Mouse (Mus musculus) ES-E14 (cell line): Measurements from ENCODE around the gene Sesn2.

ENCODE experiments used
- CHD2 ChIP-seq: IDR thresholded peaks from 2 replicates; pipeline ENCODE4 v1.6.1; 2014; ENCODE audit warnings: mild to moderate bottlenecking, low read depth, low read length, inconsistent platforms
- MAFK ChIP-seq: IDR thresholded peaks from 2 replicates; pipeline ENCODE4 v1.6.1; 2014; ENCODE audit warnings: mild to moderate bottlenecking, low read depth, low read length, inconsistent platforms; ENCODE audit not compliant: insufficient read depth
- ZNF384 ChIP-seq: IDR thresholded peaks from 2 replicates; pipeline ENCODE4 v1.6.1; 2012; ENCODE audit warnings: low read depth, low read length, inconsistent platforms

DNA sequence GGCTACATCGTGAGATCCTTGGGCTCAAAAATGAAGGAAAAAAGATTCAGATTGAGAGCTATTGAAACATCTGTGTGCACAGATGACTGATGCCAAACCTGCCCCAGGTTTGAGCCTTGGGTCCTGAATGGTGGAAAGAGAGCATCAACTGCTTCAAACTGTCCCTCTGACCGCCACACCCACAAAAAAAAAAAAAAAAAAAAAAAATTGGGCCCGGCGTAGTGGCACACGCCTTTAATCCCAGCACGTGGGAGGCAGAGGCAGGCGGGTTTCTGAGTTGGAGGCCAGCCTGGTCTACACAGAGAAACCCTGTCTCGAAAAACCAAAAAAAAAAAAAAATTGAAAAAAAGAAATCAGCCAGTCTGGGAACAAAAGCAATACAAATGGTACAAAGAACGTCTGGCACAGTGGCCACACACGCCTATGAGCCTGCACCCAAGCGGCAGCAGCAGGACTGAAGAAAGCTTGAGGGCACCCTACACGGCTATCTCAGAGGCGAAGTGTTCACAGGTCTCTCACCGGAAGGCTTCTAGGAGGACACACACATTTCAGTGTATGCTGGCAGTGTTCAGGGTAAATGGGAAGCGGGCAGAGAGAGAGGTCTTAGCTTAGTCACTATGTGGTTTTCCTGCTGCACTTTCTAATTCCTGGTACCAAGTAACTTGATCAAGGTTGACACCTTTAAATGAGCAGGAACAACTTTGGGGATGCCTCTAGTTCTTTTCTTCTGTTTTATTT lies 19.9 kb downstream of the Sesn2 start:
- no peak for TF ChIP-seq CHD2
- no peak for TF ChIP-seq MAFK
- TF ChIP-seq ZNF384, result peak; percentile 91
